In genomic region chr11:75758553-75758952, GRCm38 (mm10) we compare ENCODE assay signal across 31 mouse cellular contexts. TPM values are rescaled to one million over a fixed set of nuclear protein-coding genes. Genes with fewer than 3 reads are reported as not detected.
"Had no signal": no experiment of that assay in that cellular context is flagged by ENCODE, and none has a peak within 500 bp of the region (broad histone marks: within the 10 kb centered on the region; RNA-seq: fewer than 3 reads in every experiment).

No protein-coding gene starts in this region.

- H3K4me3 ChIP-seq: limb, embryonic 10.5 days; limb, embryonic 12.5 days; limb, embryonic 13.5 days; limb, embryonic 15.5 days; liver, embryonic 12.5 days; liver, embryonic 13.5 days; liver, embryonic 15.5 days; lung, embryonic 15.5 days; midbrain, embryonic 10.5 days; midbrain, embryonic 12.5 days; midbrain, embryonic 13.5 days; midbrain, embryonic 15.5 days; myocyte; neural tube, embryonic 12.5 days had no signal

- H3K27ac ChIP-seq: limb, embryonic 10.5 days; limb, embryonic 12.5 days; limb, embryonic 13.5 days; limb, embryonic 15.5 days; liver, embryonic 12.5 days; liver, embryonic 13.5 days; liver, embryonic 14.5 days; liver, embryonic 15.5 days; lung, embryonic 15.5 days; macrophage; midbrain, embryonic 10.5 days; midbrain, embryonic 12.5 days; midbrain, embryonic 13.5 days; midbrain, embryonic 15.5 days; neural tube, embryonic 12.5 days had no signal

- DNase-seq: left cerebral cortex, postnatal 4 days; liver; liver, embryonic 13.5 days; liver, postnatal 0 days; lung, adult 18-20 months; lung, adult 2 months; lung, embryonic 14.5 days; lung, postnatal 10 days; lung, postnatal 14 days; lung, postnatal 36 days; lung, postnatal 4 days; midbrain, embryonic 14.5 days had no signal

RNA-seq across cellular contexts. Expression of gene Doc2b, which starts 37.3 kb away (rescaled TPM):
- total RNA-seq: megakaryocyte progenitor cell, adult 5-6 weeks; megakaryocyte, adult 5-6 weeks; megakaryocyte-erythroid progenitor cell, adult 5-6 weeks; monocyte, adult 5-6 weeks had no signal
